Mouse (Mus musculus): Measurements from ENCODE around the gene Cers6. TPM values are rescaled to one million over a fixed set of nuclear protein-coding genes. Genes with fewer than 3 reads are reported as not detected.

Gene Cers6
- total RNA-seq, 2 experiments from 2014 or later, result 1.6 TPM

DNA sequence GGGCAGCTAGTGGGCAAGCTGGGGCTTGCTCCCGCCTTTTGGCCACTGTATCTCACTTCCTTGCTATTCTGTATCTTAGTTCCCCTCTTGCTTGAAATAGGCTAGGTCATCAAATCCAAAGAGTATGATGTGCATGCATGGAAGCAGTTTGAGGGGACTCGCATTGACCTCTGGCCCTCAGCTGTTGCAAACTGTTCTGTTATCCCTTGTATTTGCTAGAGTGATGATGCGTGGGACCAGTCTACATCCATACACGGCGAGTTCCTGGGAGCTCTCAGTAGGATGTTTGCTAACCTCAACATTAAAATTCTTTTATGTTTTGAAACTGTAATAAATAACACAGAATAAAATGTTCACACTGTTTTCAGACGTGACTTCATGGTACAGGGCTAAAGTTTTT, 13.3 kb downstream of the Cers6 start:
- intact Hi-C loops (cut with DNase I), result no loop called here
- DNase-seq, result no peak

DNA sequence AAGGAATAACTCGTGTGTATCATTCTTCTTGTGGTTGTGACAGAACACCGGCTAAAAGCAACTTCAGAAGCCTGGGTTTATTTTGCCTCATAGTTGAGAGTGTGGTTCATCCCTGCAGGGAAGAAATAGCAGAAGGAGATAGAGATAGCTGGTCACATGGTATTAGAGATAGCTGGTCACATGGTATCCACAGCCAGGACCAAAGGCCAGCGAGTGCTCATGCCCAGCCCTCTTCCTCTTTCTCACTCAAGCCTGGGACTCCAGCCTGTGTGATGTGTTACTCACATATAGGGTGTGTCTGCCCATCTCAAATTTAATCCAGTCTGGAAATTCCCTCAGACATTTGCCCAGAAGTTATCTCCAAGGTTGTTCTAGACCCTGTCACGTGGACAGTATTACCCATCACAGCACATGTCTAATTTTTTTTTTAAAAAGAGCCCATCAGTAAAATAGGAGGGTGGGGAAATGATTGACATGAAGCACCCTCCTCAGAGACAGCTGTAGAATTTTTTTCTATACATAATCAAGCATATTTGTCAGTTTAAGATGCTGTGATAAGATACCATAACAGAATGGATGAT, 17.9 kb downstream of the Cers6 start:
- no peak for DNase-seq
- intact Hi-C loops (cut with DNase I), result no loop called here

GRCm38 (mm10) chr2:68884573-68884972, 23.3 kb downstream of the Cers6 start:
- no peak for DNase-seq
- intact Hi-C loops (cut with DNase I), result no loop called here

DNA sequence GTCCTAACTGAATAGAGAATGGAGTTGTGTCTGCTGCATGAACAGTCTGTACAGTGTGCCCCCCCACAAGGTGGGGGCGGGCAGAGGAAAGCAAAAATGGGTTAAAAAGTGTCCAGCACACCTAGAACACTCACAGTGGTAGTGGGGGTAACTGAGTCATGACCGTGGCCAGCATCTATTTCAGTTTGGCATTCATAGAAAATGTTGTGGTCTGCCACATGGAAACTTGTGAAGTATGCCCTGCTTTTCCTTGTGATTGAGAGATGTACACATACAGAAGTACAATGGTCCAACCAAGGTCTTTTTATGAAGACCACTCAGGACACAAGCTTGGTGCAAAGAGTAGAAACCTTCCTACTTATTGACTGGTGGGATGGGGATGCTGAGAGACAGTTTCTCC, 24.0 kb downstream of the Cers6 start:
- no peak for DNase-seq
- intact Hi-C loops (cut with DNase I), result no loop called here

GRCm38 (mm10) chr2:68885766-68886496, 24.7 kb downstream of the Cers6 start:
- peak in 1 of 2 experiments; percentile 27 for DNase-seq
- intact Hi-C loops (cut with DNase I), result no loop called here

DNA sequence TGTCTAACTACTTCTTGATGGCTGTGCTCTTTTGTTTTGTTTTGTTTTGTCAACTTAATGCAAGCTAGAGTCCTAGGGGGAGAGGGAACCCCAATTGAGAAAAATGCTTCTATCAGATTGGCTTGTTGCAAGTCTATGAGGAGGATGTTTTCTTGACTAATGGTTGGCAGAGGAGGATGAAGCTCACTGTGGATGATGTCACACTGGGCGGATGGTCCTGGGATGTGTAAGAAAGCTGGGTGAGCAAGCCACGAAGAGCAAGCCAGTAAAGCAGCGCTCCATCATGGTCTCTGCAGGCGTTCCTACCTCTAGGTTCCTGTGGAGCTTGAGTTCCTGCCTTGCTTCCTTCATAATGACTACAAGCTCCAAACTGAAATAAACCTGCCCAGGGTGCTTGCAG, 25.4 kb downstream of the Cers6 start:
- intact Hi-C loops (cut with DNase I), result no loop called here
- DNase-seq, result no peak

DNA sequence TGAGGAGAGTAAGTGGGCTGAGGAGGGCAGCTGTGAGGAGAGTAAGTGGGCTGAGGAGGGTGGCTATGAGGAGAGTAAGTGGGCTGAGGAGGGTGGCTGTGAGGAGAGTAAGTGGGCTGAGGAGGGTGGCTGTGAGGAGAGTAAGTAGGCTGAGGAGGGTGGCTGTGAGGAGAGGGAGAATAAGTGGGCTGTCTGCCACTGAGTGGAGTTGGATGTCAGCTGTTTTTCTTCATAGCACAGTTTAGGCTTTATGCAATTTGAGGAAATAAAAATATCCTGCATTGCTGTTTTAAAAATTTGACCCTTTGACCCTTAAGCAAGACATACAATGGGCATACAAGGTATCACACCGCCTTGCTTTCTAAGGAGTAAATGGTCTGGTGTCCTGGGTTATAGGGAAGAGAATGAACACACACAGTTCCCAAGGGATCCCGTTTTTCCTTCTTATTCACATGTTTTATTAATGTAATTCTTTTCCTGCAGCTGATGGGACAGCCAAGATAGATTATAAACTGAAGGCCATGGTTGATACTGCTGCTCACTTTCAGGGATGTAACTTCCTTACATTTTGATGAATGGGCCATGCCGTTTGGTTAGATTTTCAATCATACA, 27.0 kb downstream of the Cers6 start:
- intact Hi-C loops (cut with DNase I), result no loop called here
- DNase-seq, result no peak

DNA sequence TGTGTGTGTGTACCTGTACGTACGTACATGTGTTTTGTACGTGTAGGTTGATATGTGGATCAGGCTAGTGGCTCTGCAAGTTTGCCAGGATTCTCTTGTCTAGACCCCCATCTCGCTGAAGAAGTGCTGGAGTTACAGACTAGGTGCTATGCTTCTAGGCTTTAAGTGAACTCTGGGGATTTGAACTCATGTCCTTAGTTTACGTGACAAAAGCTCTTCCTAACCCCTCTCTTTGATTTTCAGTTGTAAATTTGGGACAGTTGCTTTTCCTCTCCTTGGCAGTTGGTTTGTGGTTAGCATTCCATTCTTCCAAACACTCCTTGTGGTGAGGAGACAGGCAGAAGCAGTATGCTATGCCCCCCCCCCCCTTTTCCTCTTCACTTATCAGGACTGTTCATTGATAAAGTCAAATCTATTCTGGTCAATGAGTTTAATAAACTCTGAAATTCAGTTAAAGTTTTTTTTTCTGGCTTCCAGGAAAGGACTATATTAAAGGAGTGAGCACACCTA, 28.5 kb downstream of the Cers6 start:
- intact Hi-C loops (cut with DNase I), result no loop called here
- DNase-seq, result no peak

DNA sequence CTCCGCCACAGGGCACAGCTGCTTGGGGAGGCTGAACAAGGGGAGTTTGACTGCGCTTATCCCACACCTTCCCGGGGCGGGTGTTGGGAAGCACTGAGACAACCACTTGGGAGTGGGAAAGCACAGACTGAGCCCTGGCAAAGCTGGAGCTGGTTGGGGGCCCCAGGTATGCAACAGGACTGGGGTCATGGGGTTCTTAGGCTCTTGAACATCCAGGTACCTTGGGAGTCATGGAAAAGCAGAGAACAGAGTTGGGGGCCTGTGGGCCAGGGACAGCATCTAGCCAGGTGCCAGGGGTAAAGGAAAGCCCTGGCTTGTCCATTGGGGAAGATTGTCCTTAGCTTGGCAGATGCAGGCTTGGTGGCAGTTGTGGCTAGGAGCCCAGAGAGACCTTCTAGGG, 31.2 kb downstream of the Cers6 start:
- intact Hi-C loops (cut with DNase I), result no loop called here
- no peak for DNase-seq

DNA sequence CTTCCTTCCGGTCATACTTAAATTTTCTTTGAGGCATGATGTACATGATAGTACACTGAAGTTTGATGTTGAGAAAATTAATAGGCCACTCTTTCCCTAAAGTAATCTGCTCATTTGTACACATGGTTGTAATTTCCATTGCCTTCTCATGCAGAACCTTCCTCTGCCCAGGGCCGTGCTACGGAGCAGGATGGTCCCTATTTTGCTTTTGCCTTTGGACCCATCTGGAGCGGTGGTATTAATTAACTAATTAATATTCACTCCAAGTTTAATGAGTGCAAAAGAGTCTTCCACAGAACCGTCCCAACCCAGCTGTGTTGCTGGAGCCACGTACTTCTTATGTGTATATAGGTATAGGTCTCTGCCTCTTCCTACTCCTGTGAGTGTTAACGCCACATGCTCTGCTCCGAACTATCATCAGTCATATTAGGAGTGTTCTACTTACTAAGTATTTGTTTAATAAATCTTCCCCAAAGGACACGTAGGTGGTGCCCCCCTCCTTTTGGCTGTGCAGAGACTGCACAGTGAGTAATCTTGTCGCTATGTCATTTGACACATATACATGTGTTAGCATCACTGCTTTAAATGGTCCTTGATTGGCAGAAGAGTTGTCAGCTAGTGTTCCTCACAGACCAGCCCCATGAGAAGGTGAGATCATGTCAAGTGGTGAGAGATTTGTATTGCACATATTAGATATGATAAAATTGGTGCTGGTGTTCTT, 34.0 kb downstream of the Cers6 start:
- intact Hi-C loops (cut with DNase I), result no loop called here

GRCm38 (mm10) chr2:68896196-68896595, 35.0 kb downstream of the Cers6 start:
- no peak for DNase-seq
- intact Hi-C loops (cut with DNase I), result no loop called here

More for the DNA sequence above, 34.0 kb downstream of the Cers6 start:
- no peak for DNase-seq

DNA sequence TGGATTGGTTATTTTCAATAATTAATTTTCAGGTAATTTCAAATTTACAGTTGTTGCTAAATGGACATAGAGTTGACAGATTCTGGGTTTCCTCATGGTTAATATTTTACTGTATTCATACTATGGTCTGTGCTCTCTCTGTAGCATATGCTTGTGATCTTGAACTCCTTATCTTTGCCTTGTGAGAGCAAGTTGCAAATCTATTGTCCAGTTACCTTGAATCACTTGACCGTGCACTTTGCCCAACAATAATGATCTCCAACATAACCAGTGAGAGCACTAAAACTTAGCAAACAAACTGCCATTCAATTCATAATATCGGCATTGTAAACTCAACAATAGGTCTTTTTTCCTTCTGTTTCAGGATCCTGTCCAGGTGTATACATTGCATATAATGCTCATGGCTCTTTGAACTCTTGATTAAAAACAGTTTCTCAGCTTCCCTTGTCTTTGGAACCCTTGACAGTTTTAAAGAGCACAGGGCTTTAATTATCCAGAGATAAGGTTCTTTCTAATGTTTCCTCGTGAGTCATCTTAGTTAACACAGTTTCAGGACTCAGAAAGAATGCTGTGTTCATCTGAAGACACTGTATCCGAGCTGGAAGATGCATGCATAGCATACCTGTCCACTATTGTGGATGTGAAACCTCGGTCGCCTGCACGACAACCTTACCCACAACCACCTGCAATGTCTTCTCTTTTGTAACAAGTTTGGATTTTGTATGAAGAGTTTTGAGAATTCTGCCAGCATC, 38.7 kb downstream of the Cers6 start:
- no peak for DNase-seq
- intact Hi-C loops (cut with DNase I), result no loop called here

DNA sequence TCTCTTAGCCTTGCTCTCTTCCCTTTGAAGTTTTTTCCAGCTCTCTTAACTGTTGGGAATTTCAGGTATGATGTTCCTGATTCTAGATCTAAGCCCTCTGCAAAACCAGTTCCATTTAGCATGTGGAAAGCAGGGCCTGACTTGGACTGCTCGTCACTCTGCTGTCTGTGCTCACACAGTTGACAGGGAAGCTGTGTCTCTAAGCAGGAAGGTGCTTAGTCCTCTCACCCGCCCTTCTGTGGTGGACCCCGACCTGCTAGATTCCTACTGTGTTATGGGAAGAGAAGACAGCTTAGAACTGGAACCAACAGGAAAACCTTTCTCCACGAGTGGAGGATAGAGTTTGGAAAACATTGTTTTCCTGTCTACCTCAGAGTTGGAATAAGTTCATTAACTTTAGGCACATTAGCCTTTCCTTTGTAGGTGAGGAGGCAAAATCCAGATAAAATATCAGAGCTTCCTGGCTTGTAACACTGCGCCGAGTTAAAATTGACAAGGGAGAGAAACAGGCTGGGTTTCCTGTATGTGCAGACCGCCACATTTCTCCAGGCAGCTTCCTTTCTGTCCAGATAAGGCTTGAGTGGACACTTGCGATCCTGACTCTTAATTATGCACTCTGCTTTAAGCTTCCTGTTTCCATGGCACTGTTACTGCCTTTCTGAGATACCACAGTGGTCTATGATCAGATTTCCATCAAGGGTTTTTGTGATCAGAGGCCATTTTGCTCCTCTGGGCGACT, 39.6 kb downstream of the Cers6 start:
- intact Hi-C loops (cut with DNase I), result no loop called here
- no peak for DNase-seq

DNA sequence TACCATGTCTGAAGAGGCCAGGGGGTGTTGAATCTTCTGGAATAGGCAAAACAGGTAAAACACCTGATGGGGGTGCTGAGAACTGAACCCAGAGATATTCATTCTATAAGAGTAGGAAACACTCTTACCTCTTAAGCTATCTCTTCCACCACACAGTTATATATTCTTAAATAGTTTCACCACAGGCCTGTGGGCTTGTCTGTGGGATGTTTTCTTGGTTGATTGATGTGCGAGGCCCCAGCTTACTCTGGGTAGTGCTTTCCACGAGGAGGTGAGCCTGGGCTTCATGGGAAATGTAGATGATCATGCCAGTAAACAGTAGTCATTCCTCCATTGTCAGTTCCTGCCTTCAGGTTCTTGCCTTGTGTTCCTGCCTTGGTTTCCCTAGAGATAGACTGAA, 40.5 kb downstream of the Cers6 start:
- intact Hi-C loops (cut with DNase I), result no loop called here
- DNase-seq, result no peak

DNA sequence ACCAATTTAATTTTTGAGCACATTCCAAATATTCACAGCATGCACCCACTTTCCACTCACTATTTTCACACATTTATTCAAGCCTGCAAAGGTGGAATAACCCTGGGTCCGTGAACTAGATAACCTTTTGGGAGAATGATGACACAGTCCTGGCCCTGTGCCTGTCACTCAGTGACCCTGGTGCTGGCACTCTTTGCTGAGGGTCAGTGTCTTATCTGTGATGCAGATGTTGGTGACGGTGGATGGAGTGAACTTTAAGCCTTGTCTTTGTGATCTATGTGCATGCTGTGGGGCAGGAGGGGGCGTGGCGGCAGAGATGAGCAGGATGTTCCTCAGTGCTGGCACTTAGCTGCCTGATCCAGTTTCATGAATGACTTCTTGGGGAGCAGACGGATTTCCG, 41.3 kb downstream of the Cers6 start:
- intact Hi-C loops (cut with DNase I), result no loop called here
- no peak for DNase-seq

- intact Hi-C loops (cut with DNase I), result no loop called here
- no peak for DNase-seq
These were observed 45.7 kb downstream of the Cers6 start for GRCm38 (mm10) chr2:68906921-68907320.

DNA sequence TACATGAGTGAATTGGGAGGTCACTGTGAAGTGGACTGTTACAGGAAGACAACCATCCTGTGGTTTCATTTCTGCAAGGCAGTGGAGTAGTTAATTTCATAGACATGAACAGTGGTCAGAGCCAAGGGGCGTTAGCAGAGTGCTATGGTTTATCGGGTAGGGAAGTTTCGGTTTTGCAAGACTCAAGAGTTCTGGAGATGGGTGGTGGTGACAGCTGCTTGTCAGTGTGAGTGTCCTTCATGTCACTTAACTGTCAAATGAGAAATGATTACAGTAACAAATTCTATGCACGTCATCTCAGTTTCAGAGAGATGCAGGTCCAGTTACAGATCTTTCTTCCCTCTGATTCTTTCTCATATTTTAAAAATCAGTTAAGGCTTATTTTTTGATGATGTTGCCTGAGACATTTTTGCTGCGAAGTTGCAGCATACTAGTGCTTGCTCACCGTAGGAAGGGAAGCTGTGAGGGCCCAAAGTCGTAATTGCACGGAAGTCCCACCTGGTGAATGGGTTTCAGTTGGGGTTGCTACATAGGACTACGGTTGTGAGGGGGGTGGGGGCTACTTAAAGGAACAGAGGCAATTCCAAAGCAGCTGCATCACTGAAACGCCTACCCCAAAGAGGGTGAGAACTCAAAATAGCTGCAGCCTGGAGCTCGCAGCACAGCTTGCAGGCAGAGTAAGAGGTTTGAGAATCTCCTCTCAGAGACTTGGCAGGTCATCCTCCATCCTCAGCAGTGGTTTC, 46.7 kb downstream of the Cers6 start:
- no peak for DNase-seq
- intact Hi-C loops (cut with DNase I), result no loop called here

DNA sequence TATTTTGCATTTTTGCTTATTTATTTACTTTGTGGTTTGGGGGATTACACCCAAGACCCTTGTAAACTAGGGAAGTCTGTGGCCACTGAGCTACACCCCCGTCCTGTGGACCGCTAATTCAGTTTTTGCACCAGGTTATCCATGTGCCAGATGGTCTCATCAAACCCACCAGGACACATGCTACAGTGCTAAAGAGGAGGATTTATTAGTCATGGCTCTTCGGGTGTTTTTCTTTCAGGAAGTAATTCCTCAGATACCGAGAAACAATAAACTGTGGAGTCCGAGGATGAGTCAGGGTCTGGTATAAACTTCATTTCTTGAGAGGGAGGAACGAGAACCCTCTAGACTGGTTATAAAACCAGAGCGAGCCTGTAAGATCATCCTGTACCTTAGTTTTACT, 49.5 kb downstream of the Cers6 start:
- intact Hi-C loops (cut with DNase I), result no loop called here
- no peak for DNase-seq
